Mouse (Mus musculus) ES-E14 (cell line): ENCODE measurements around the gene Gfer.

Experiments used
- CHD2 ChIP-seq: IDR thresholded peaks from 2 replicates; pipeline ENCODE4 v1.6.1; 2014; ENCODE audit warnings: mild to moderate bottlenecking, low read depth, low read length, inconsistent platforms
- HCFC1 ChIP-seq: IDR thresholded peaks from 2 replicates; pipeline ENCODE4 v1.6.1; 2012; ENCODE audit warnings: low read length, inconsistent platforms, borderline replicate concordance; ENCODE audit not compliant: insufficient read depth
- ZNF384 ChIP-seq: IDR thresholded peaks from 2 replicates; pipeline ENCODE4 v1.6.1; 2012; ENCODE audit warnings: low read depth, low read length, inconsistent platforms

DNA sequence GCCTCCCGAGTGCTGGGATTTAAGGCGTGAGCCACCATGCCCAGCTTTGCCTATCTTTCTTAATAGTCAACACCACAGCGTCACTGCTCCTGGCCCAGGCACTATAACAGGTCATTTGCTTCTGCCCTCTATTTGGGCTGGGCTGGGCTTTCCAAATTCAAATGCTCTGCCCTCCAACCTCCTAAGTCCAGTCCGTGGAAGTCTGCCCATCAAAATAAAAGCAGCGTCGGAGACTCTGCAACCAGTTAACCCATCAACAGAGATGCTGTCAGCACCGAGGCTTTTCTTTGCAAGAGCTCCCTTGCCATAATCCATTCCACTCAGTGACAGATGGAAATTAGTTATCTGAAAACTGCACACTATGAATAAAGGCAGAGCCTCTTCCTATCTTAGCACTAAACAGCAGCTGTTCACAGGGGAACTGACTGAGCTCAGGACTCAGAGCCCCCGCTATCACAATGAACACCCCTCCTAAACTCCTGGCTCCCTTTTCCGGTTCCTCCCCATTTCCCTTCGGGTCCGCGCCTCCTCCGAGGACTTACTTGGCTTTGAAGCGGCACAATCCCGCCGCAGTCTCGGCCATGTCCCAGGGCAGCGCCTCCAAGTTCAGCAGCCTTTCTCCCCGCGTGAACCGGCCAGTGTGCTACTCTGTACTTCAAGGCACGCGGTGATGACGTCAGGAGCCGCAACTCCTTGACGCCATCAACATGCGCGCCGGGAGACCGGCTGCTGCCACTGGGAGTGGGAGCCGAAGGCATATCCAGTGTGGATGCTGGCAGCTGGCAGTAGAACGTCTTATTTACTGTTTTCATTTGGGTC lies 11.2 kb upstream of the Gfer start, which contains the start of gene Tbl3:
- TF ChIP-seq CHD2 (no peak), ZNF384 (no peak), HCFC1 (peak; percentile 82)
